Mouse (Mus musculus): ENCODE measurements around the gene Itsn1. TPM values are rescaled to one million over a fixed set of nuclear protein-coding genes. Genes with fewer than 3 reads are reported as not detected.

Gene Itsn1
- polyA plus RNA-seq, 1 experiment = 12.9 TPM

- Histone ChIP-seq H3K4me3 (ENCODE audit: control insufficient read depth, insufficient read depth, low read length) (no peak overlapping the region), H3K4me1 (replicated peaks; ENCODE audit: control insufficient read depth, insufficient read depth, low read length) (no peaks in the 10 kb centered on the region), H3K27me3 (ENCODE audit: control insufficient read depth, insufficient read depth, low read length) (no peaks in the 10 kb centered on the region), H3K36me3 (ENCODE audit: control insufficient read depth, insufficient read depth, low read length) (no peaks in the 10 kb centered on the region), H3K27ac (ENCODE audit: control insufficient read depth, insufficient read depth, low read length) (no peak overlapping the region)
- TF ChIP-seq POLR2A (IDR thresholded peaks at IDR 0.05; ENCODE audit: control insufficient read depth, extremely low read depth, insufficient read depth, low read length, poor library complexity) (no peak), CTCF (IDR thresholded peaks at IDR 0.05; ENCODE audit: borderline replicate concordance, control insufficient read depth, extremely low read depth, insufficient read depth, low read length, poor library complexity) (no peak)
- no peak for DNase-seq
- 73% methylated on average over 12 of the region's 12 CpGs for WGBS
Observed at GRCm38 (mm10) chr16:91889831-91890230, 160.8 kb downstream of the Itsn1 start.

GRCm38 (mm10) chr16:91891218-91891617 lies 162.1 kb downstream of the Itsn1 start:
- TF ChIP-seq POLR2A (IDR thresholded peaks at IDR 0.05; ENCODE audit: control insufficient read depth, extremely low read depth, insufficient read depth, low read length, poor library complexity) (no peak), CTCF (IDR thresholded peaks at IDR 0.05; ENCODE audit: borderline replicate concordance, control insufficient read depth, extremely low read depth, insufficient read depth, low read length, poor library complexity) (no peak)
- Histone ChIP-seq H3K4me3 (ENCODE audit: control insufficient read depth, insufficient read depth, low read length) (no peak overlapping the region), H3K27ac (ENCODE audit: control insufficient read depth, insufficient read depth, low read length) (no peak overlapping the region), H3K27me3 (ENCODE audit: control insufficient read depth, insufficient read depth, low read length) (no peaks in the 10 kb centered on the region), H3K36me3 (ENCODE audit: control insufficient read depth, insufficient read depth, low read length) (no peaks in the 10 kb centered on the region), H3K4me1 (replicated peaks; ENCODE audit: control insufficient read depth, insufficient read depth, low read length) (no peaks in the 10 kb centered on the region)
- WGBS = 91% methylated on average over 11 of the region's 11 CpGs
- no peak for DNase-seq

- no peaks in the 10 kb centered on the region for H3K27me3 ChIP-seq (ENCODE audit: control insufficient read depth, insufficient read depth, low read length)
- DNase-seq = no peak
- WGBS = 89% methylated on average over 6 of the region's 6 CpGs
- no peak overlapping the region for H3K4me3 ChIP-seq (ENCODE audit: control insufficient read depth, insufficient read depth, low read length)
- no peak for TF ChIP-seq CTCF (IDR thresholded peaks at IDR 0.05; ENCODE audit: borderline replicate concordance, control insufficient read depth, extremely low read depth, insufficient read depth, low read length, poor library complexity)
- TF ChIP-seq POLR2A (IDR thresholded peaks at IDR 0.05; ENCODE audit: control insufficient read depth, extremely low read depth, insufficient read depth, low read length, poor library complexity) = no peak
- no peak overlapping the region for H3K27ac ChIP-seq (ENCODE audit: control insufficient read depth, insufficient read depth, low read length)
- no peaks in the 10 kb centered on the region for H3K36me3 ChIP-seq (ENCODE audit: control insufficient read depth, insufficient read depth, low read length)
- no peaks in the 10 kb centered on the region for H3K4me1 ChIP-seq (replicated peaks; ENCODE audit: control insufficient read depth, insufficient read depth, low read length)
Observed at GRCm38 (mm10) chr16:91896426-91896830, 167.3 kb downstream of the Itsn1 start.

GRCm38 (mm10) chr16:91898850-91899848 lies 170.1 kb downstream of the Itsn1 start:
- Histone ChIP-seq H3K36me3 (ENCODE audit: control insufficient read depth, insufficient read depth, low read length) (no peaks in the 10 kb centered on the region), H3K27ac (ENCODE audit: control insufficient read depth, insufficient read depth, low read length) (no peak overlapping the region), H3K4me1 (replicated peaks; ENCODE audit: control insufficient read depth, insufficient read depth, low read length) (peaks cover 3% of the 10 kb centered on the region), H3K4me3 (ENCODE audit: control insufficient read depth, insufficient read depth, low read length) (no peak overlapping the region), H3K27me3 (ENCODE audit: control insufficient read depth, insufficient read depth, low read length) (no peaks in the 10 kb centered on the region)
- TF ChIP-seq CTCF (IDR thresholded peaks at IDR 0.05; ENCODE audit: borderline replicate concordance, control insufficient read depth, extremely low read depth, insufficient read depth, low read length, poor library complexity) = no peak
- no peak for TF ChIP-seq POLR2A (IDR thresholded peaks at IDR 0.05; ENCODE audit: control insufficient read depth, extremely low read depth, insufficient read depth, low read length, poor library complexity)
- WGBS = 57% methylated on average over 22 of the region's 22 CpGs
- DNase-seq = no peak

- no peaks in the 10 kb centered on the region for H3K27me3 ChIP-seq (ENCODE audit: control insufficient read depth, insufficient read depth, low read length)
- 90% methylated on average over 11 of the region's 11 CpGs for WGBS
Observed at GRCm38 (mm10) chr16:91900274-91900673, 171.2 kb downstream of the Itsn1 start.

GRCm38 (mm10) chr16:91903801-91904506 lies 174.9 kb downstream of the Itsn1 start:
- H3K36me3 ChIP-seq (ENCODE audit: control insufficient read depth, insufficient read depth, low read length) = no peaks in the 10 kb centered on the region
- no peaks in the 10 kb centered on the region for H3K27me3 ChIP-seq (ENCODE audit: control insufficient read depth, insufficient read depth, low read length)
- no peak for DNase-seq
- TF ChIP-seq CTCF (IDR thresholded peaks at IDR 0.05; ENCODE audit: borderline replicate concordance, control insufficient read depth, extremely low read depth, insufficient read depth, low read length, poor library complexity) = no peak
- no peak for TF ChIP-seq POLR2A (IDR thresholded peaks at IDR 0.05; ENCODE audit: control insufficient read depth, extremely low read depth, insufficient read depth, low read length, poor library complexity)
- WGBS = 68% methylated on average over 13 of the region's 13 CpGs
- H3K4me1 ChIP-seq (replicated peaks; ENCODE audit: control insufficient read depth, insufficient read depth, low read length) = peaks cover 17% of the 10 kb centered on the region
- H3K27ac ChIP-seq (ENCODE audit: control insufficient read depth, insufficient read depth, low read length) = peak overlapping the region; percentile 48; the same call in 1 of the 2 replicates
- no peak overlapping the region for H3K4me3 ChIP-seq (ENCODE audit: control insufficient read depth, insufficient read depth, low read length)

More at GRCm38 (mm10) chr16:91900274-91900673, 171.2 kb downstream of the Itsn1 start:
- H3K27ac ChIP-seq (ENCODE audit: control insufficient read depth, insufficient read depth, low read length) = no peak overlapping the region
- no peaks in the 10 kb centered on the region for H3K36me3 ChIP-seq (ENCODE audit: control insufficient read depth, insufficient read depth, low read length)
- H3K4me3 ChIP-seq (ENCODE audit: control insufficient read depth, insufficient read depth, low read length) = no peak overlapping the region
- H3K4me1 ChIP-seq (replicated peaks; ENCODE audit: control insufficient read depth, insufficient read depth, low read length) = peaks cover 11% of the 10 kb centered on the region
- DNase-seq = no peak
- no peak for TF ChIP-seq CTCF (IDR thresholded peaks at IDR 0.05; ENCODE audit: borderline replicate concordance, control insufficient read depth, extremely low read depth, insufficient read depth, low read length, poor library complexity)
- TF ChIP-seq POLR2A (IDR thresholded peaks at IDR 0.05; ENCODE audit: control insufficient read depth, extremely low read depth, insufficient read depth, low read length, poor library complexity) = no peak
